Mouse (Mus musculus): ENCODE measurements around the gene Pdgfb.

Pdgfb gene

GRCm38 (mm10) chr15:80034366-80034765 lies 19.6 kb upstream of the Pdgfb start:
- DNase-seq (ENCODE audit: low read depth): no peak

GRCm38 (mm10) chr15:80031133-80031532 lies 16.4 kb upstream of the Pdgfb start:
- DNase-seq (ENCODE audit: low read depth): no peak

GRCm38 (mm10) chr15:80030399-80030798 lies 15.6 kb upstream of the Pdgfb start:
- DNase-seq (ENCODE audit: low read depth): no peak

- no peak for DNase-seq (ENCODE audit: low read depth)
Observed at GRCm38 (mm10) chr15:80028862-80029261, 14.1 kb upstream of the Pdgfb start.

- DNase-seq (ENCODE audit: low read depth): no peak
Observed at GRCm38 (mm10) chr15:80026689-80027353, 12.0 kb upstream of the Pdgfb start.

- no peak for DNase-seq (ENCODE audit: low read depth)
Observed at GRCm38 (mm10) chr15:80026061-80026460, 11.3 kb upstream of the Pdgfb start.

- no peak for DNase-seq (ENCODE audit: low read depth)
Observed at GRCm38 (mm10) chr15:80025615-80026014, 10.8 kb upstream of the Pdgfb start.

GRCm38 (mm10) chr15:80024331-80025313 lies 9.8 kb upstream of the Pdgfb start:
- DNase-seq (ENCODE audit: low read depth): no peak

GRCm38 (mm10) chr15:80020516-80020915 lies 5.7 kb upstream of the Pdgfb start:
- DNase-seq (ENCODE audit: low read depth): no peak

- no peak for DNase-seq (ENCODE audit: low read depth)
Observed at GRCm38 (mm10) chr15:80019625-80020024, 4.8 kb upstream of the Pdgfb start.

- no peak for DNase-seq (ENCODE audit: low read depth)
Observed at GRCm38 (mm10) chr15:80019220-80019619, 4.4 kb upstream of the Pdgfb start.

GRCm38 (mm10) chr15:80016563-80017301 lies 2.0 kb upstream of the Pdgfb start:
- DNase-seq (ENCODE audit: low read depth): no peak

- no peak for DNase-seq (ENCODE audit: low read depth)
Observed at GRCm38 (mm10) chr15:80015211-80015952, 605 bp upstream of the Pdgfb start.

GRCm38 (mm10) chr15:80014031-80014320 lies 801 bp downstream of the Pdgfb start:
- DNase-seq (ENCODE audit: low read depth): no peak

GRCm38 (mm10) chr15:80013256-80014030 lies 1.3 kb downstream of the Pdgfb start:
- DNase-seq (ENCODE audit: low read depth): no peak

GRCm38 (mm10) chr15:80012527-80013201 lies 2.1 kb downstream of the Pdgfb start:
- no peak for DNase-seq (ENCODE audit: low read depth)

GRCm38 (mm10) chr15:80011778-80012526 lies 2.8 kb downstream of the Pdgfb start:
- no peak for DNase-seq (ENCODE audit: low read depth)

GRCm38 (mm10) chr15:80011194-80011593 lies 3.6 kb downstream of the Pdgfb start:
- DNase-seq (ENCODE audit: low read depth): no peak

GRCm38 (mm10) chr15:80010182-80010558 lies 4.6 kb downstream of the Pdgfb start:
- no peak for DNase-seq (ENCODE audit: low read depth)

Measured in c-Kit-positive CD71-negative TER-119-negative erythroid progenitor cells, embryonic 14.5 days (primary cell).